Mouse (Mus musculus): ENCODE measurements around the gene Gcm1.

DNA sequence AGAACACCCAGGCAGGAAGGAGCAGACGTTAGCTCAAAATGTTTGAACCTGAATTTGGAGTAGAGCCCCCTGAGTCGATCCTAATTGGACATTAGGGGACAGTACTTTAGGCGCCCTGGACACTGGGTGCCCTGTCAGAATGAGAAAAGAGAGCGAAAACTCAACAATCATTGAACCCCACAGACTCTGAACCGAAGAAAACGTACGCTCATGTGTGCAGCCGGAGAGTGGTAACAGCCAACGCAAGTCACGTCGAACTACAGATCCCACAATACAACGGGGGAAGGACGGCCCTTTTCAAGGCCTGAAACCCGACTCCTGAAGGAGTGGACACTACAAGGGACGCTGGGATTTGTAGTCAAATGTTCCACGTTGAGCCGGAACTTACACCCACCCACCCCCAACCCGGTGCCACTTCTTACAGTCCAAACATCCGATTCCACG is 57.1 kb downstream of the Gcm1 start, which contains the start of the genes Fbxo9 and Ick:
- TF ChIP-seq POLR2A (IDR thresholded peaks at IDR 0.05; ENCODE audit: borderline replicate concordance, extremely low read depth, insufficient read depth, insufficient read length, poor library complexity, severe bottlenecking) (no peak; the same call in 1 of the 2 replicates), CTCF (IDR thresholded peaks at IDR 0.05; ENCODE audit: borderline replicate concordance, extremely low read depth, insufficient read depth, insufficient read length) (no peak)
